Mouse (Mus musculus) bone marrow, adult 2 months (tissue): ENCODE results near the gene Ostf1. TPM values are rescaled to one million over a fixed set of nuclear protein-coding genes. Genes with fewer than 3 reads are reported as not detected.

ENCODE experiments used
- H3K27ac ChIP-seq: fragments of 200-500 bp; 2 replicates; pipeline ENCODE4 v1.5.1; 2012; ENCODE audit warnings: low read depth, mild to moderate bottlenecking, control low read depth, inconsistent platforms, low read length; ENCODE audit not compliant: control insufficient read depth, poor library complexity, insufficient read depth
- H3K4me1 ChIP-seq: fragments of 200-500 bp; 2 replicates; pipeline ENCODE4 v1.6.1; 2011; ENCODE audit warnings: low read length; ENCODE audit not compliant: control insufficient read depth, insufficient read depth
- H3K4me3 ChIP-seq: fragments of 200-500 bp; replicated peaks from 2 replicates; pipeline ENCODE3; 2011; ENCODE audit warnings: mild to moderate bottlenecking, low read depth, low read length, control low read depth; ENCODE audit not compliant: control insufficient read depth
- CTCF ChIP-seq: fragments of 200-500 bp; IDR thresholded peaks from 2 replicates; pipeline ENCODE4 v1.5.1; 2011; ENCODE audit warnings: low read length, control low read depth; ENCODE audit not compliant: control insufficient read depth, insufficient read depth
- POLR2A ChIP-seq: fragments of 200-500 bp; IDR thresholded peaks from 2 replicates; pipeline ENCODE4 v1.6.1; 2011; ENCODE audit warnings: low read depth, mild to moderate bottlenecking, control low read depth, low read length, borderline replicate concordance; ENCODE audit not compliant: control insufficient read depth
- WGBS: fragments of 180-500 bp; shearing (Covaris S2); methylation state at CpG from one replicate; pipeline ENCODE4 v1.1.7; 2018; 5-methylcytosine and 5-hydroxymethylcytosine counted together
- polyA plus RNA-seq: library from polyadenylated mRNA; stranded (reverse); fragments of >200 nt; gene quantifications from 2 replicates; pipeline ENCODE4 v1.2.4, GENCODE M21; 2011; ENCODE audit warnings: low replicate concordance; ENCODE audit not compliant: missing spikeins, insufficient read depth, insufficient read length

Ostf1 gene
- 32.5 and 64.7 TPM in 2 replicates for polyA plus RNA-seq

GRCm38 (mm10) chr19:18631644-18632219 is at the start of gene Ostf1, which contains the start of gene Nmrk1:
Gene Ostf1 (minus strand): TSS chr19:18631823.
Gene Nmrk1 (plus strand): TSS chr19:18631950.
- peak; percentile 65; the same call in 1 of the 2 replicates for TF ChIP-seq POLR2A
- TF ChIP-seq CTCF: no peak
- peak within 1 kb of the TSS; percentile 99 for H3K27ac ChIP-seq

DNA sequence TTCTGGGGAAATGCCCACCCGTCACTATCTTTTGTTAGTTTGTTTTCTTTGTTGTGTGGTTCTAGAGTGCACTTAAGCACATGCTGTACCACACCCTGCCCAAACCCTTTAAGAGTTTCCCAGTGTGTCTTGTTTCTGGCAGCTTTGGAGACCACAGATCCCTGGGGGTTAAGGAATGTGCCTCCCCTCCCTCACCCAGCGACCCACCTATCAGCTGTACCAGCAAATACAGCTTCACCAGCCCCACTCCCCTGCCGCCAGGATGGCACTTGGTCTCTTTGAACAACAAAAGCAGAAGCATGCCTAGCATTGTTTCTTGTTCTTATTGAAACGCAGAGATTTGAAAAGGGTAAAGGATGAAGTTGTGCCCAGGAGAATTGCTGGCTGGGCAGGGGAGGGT is 41.5 kb upstream of the Ostf1 start:
- 75% methylated on average over 4 of the region's 4 CpGs for WGBS
- TF ChIP-seq POLR2A: no peak
- no peak for TF ChIP-seq CTCF
- Histone ChIP-seq H3K27ac (no peak overlapping the region), H3K4me1 (no peaks in the 10 kb centered on the region; the same call in 1 of the 2 replicates), H3K4me3 (no peak overlapping the region)

More at GRCm38 (mm10) chr19:18631644-18632219, at the start of gene Ostf1, which contains the start of gene Nmrk1:
- Histone ChIP-seq H3K4me1 (peaks cover 1% of the 10 kb centered on the region), H3K4me3 (peak within 1 kb of the TSS; percentile 97)
- under 1% methylated on average over 51 of the region's 51 CpGs for WGBS

DNA sequence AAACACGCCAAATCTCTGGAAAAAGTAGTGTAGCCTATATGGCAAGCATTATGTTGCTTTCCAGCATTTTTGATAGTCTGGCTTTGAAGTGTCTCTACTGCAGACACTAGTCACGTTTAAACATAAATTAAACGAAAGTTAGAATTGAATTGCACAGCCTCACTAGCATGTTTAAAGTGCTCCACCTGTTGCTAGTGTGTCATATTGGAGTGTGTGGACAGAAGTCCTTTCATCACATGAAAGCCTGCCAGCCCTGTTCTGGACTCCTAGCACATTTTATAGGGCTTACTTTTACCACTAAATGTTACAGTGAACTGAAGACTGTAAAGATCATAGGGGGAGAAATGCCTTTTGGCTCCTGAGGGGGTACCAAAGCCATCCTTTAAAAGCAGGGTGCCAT is 40.9 kb upstream of the Ostf1 start:
- H3K27ac ChIP-seq: no peak overlapping the region
- H3K4me3 ChIP-seq: no peak overlapping the region
- 56% methylated on average over 3 of the region's 3 CpGs for WGBS
- TF ChIP-seq POLR2A (no peak), CTCF (no peak)
- no peaks in the 10 kb centered on the region; the same call in 1 of the 2 replicates for H3K4me1 ChIP-seq

- Histone ChIP-seq H3K4me3 (peak overlapping the region; percentile 85), H3K27ac (peak overlapping the region; percentile 73), H3K4me1 (no peaks in the 10 kb centered on the region; the same call in 1 of the 2 replicates)
- under 1% methylated on average over 63 of the region's 64 CpGs for WGBS
- no peak for TF ChIP-seq CTCF
- TF ChIP-seq POLR2A: no peak
Measured at GRCm38 (mm10) chr19:18671056-18671741, 39.6 kb upstream of the Ostf1 start.

- Histone ChIP-seq H3K4me3 (peak within 1 kb of the TSS; percentile 85), H3K4me1 (no peaks in the 10 kb centered on the region; the same call in 1 of the 2 replicates), H3K27ac (peak within 1 kb of the TSS; percentile 73)
- WGBS: under 1% methylated on average over 46 of the region's 58 CpGs
- TF ChIP-seq CTCF (no peak), POLR2A (no peak)
Measured at GRCm38 (mm10) chr19:18670608-18671007, 39.0 kb upstream of the Ostf1 start, which contains the start of gene Carnmt1. Gene Carnmt1 (plus strand): TSS chr19:18670764.

DNA sequence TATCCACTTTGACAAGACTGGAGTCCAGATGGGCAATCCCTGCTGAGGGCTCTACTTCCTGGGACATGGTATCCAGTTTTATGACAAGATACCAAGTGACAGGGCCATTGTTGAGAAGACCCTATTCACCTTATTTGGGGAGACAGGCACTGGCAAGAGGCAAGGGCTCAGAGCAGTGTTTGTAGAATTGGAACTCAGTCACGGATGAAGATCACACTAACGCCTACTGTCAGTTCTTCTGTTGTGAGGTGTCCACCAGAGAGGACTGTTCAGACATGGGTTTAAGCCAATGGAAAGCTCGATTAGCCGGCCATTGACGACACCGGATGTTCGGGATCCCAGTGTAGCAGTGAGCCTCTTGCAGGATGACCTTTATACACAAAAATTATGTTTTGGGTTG is 37.9 kb upstream of the Ostf1 start:
- Histone ChIP-seq H3K27ac (no peak overlapping the region), H3K4me1 (no peaks in the 10 kb centered on the region; the same call in 1 of the 2 replicates), H3K4me3 (no peak overlapping the region)
- WGBS: 95% methylated on average over 7 of the region's 7 CpGs
- TF ChIP-seq POLR2A (no peak), CTCF (no peak)

DNA sequence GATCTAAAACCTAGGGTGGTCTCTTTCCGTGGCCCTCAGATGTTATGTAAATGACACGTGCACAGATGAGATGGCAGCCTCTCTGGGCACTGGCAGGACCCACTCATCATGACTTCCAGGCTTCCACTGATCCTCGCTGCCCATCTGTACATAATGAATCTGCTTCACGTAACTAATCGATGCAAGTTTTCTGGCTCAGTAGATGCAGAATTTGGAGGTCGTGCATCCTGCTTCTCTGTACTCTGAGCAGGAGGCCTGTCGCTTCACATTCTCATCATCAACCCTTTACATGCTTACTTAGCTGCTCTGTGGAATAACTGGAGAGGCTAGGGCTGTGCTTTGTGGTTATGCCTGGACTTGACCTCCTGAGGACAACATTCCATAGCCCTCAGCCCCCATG is 35.3 kb upstream of the Ostf1 start:
- WGBS: 87% methylated on average over 7 of the region's 7 CpGs
- Histone ChIP-seq H3K4me1 (no peaks in the 10 kb centered on the region; the same call in 1 of the 2 replicates), H3K4me3 (no peak overlapping the region), H3K27ac (no peak overlapping the region)
- no peak for TF ChIP-seq CTCF
- no peak for TF ChIP-seq POLR2A

GRCm38 (mm10) chr19:18663904-18664303 is 32.3 kb upstream of the Ostf1 start:
- TF ChIP-seq POLR2A (no peak), CTCF (no peak)
- no peaks in the 10 kb centered on the region; the same call in 1 of the 2 replicates for H3K4me1 ChIP-seq
- no peak overlapping the region for H3K27ac ChIP-seq
- no peak overlapping the region for H3K4me3 ChIP-seq
- 42% methylated on average over 2 of the region's 2 CpGs for WGBS
